Mouse (Mus musculus): ENCODE data around the gene Ccdc8. TPM values are rescaled to one million over a fixed set of nuclear protein-coding genes. Genes with fewer than 3 reads are reported as not detected.

The Ccdc8 gene
- polyA plus RNA-seq, 1 experiment from 2014 or later = 7.8 TPM

DNA sequence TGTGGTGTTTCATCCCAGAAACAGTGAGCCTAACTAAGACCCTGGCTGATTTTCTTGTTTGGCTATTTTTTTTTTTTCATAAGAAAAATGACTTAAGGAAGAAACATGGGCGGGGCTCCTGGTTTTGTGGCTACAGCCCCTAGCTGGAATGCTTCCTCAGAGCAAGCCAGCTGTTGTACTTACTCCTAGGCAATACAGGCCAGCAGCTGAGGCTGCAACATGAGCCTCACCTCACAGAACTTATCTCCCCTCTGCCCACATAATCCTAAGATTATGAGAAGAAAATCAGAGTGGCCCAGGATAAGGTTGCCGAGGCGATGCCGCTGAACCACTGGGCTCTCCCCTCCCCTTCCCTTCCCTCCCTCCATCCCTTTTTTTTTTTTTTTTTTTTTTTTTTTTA, 36.8 kb upstream of the Ccdc8 start:
- TF ChIP-seq CTCF (IDR thresholded peaks at IDR 0.05) = no peak
- no peak for TF ChIP-seq EP300 (IDR thresholded peaks at IDR 0.05)
- Histone ChIP-seq H3K27me3 (replicated peaks; ENCODE audit: insufficient read depth, low read length) (no peaks in the 10 kb centered on the region), H3K4me3 (ENCODE audit: low read depth, low read length) (no peak overlapping the region), H3K27ac (ENCODE audit: low read length) (no peak overlapping the region), H3K36me3 (ENCODE audit: insufficient read depth, low read length) (no peaks in the 10 kb centered on the region), H3K4me2 (replicated peaks; ENCODE audit: low read depth, low read length) (no peak overlapping the region), H3K9me3 (ENCODE audit: low read length) (no peaks in the 10 kb centered on the region), H3K9ac (replicated peaks; ENCODE audit: low read depth) (no peak overlapping the region), H3K4me1 (ENCODE audit: insufficient read depth, low read depth, low read length) (no peaks in the 10 kb centered on the region)
- DNase-seq (ENCODE audit: low spot score) = no peak
- WGBS = 50% methylated on average over 4 of the region's 4 CpGs
- ATAC-seq = no peak

GRCm38 (mm10) chr7:16956410-16957265, 35.9 kb upstream of the Ccdc8 start:
- DNase-seq (ENCODE audit: low spot score) (no peak), ATAC-seq (no peak)
- Histone ChIP-seq H3K36me3 (ENCODE audit: insufficient read depth, low read length) (no peaks in the 10 kb centered on the region), H3K27ac (ENCODE audit: low read length) (no peak overlapping the region), H3K4me3 (ENCODE audit: low read depth, low read length) (no peak overlapping the region), H3K4me1 (ENCODE audit: insufficient read depth, low read depth, low read length) (no peaks in the 10 kb centered on the region), H3K9me3 (ENCODE audit: low read length) (no peaks in the 10 kb centered on the region), H3K9ac (replicated peaks; ENCODE audit: low read depth) (no peak overlapping the region), H3K4me2 (replicated peaks; ENCODE audit: low read depth, low read length) (no peak overlapping the region), H3K27me3 (replicated peaks; ENCODE audit: insufficient read depth, low read length) (no peaks in the 10 kb centered on the region)
- 66% methylated on average over 15 of the region's 15 CpGs for WGBS
- TF ChIP-seq CTCF (IDR thresholded peaks at IDR 0.05) (no peak), EP300 (IDR thresholded peaks at IDR 0.05) (no peak)

DNA sequence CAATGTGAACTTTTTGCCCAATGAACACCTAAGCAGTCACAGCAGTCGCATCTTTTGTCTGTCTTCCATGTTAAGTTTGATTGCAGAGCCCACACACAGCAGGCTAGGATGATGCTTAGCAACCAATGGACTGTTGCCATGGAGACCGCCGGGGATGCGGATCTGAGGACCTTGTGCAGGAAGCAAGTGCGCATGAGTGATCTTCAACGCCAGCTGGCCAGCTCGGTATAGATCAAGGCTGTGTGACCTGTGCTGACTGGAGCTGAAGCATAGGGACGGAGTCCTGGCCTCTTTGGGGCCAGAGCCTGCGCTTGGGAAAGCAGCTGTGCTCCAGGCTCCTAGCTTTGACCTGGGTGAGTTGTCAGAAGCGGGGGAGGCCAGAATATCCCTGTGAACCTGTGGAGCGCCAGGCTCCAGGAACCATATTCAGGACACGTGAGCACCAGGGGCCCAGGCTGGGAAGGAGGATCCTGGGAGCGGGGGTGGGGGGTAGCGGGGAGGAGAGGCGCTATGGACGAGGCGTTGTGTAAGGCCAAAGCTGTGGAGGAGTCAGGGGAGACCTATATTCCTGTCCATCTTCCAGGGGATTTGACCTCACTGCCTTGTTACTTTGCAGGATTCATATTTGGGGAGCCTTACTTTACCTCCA, 32.8 kb upstream of the Ccdc8 start, which contains the start of gene Pnmal1:
Pnmal1 (plus strand) TSS at position 141 of the 649 bp plus-strand sequence.
- Histone ChIP-seq H3K4me2 (replicated peaks; ENCODE audit: low read depth, low read length) (no peak within 1 kb of the TSS), H3K27ac (ENCODE audit: low read length) (no peak within 1 kb of the TSS), H3K36me3 (ENCODE audit: insufficient read depth, low read length) (no peaks in the 10 kb centered on the region), H3K27me3 (replicated peaks; ENCODE audit: insufficient read depth, low read length) (no peaks in the 10 kb centered on the region), H3K4me1 (ENCODE audit: insufficient read depth, low read depth, low read length) (no peaks in the 10 kb centered on the region), H3K9me3 (ENCODE audit: low read length) (no peaks in the 10 kb centered on the region), H3K4me3 (ENCODE audit: low read depth, low read length) (no peak within 1 kb of the TSS), H3K9ac (replicated peaks; ENCODE audit: low read depth) (no peak within 1 kb of the TSS)
- peak; percentile 34 for DNase-seq (ENCODE audit: low spot score)
- ATAC-seq = no peak; the same call in 1 of the 2 replicates
- 24% methylated on average over 17 of the region's 17 CpGs for WGBS
- TF ChIP-seq EP300 (IDR thresholded peaks at IDR 0.05) (no peak), CTCF (IDR thresholded peaks at IDR 0.05) (no peak)

- no peak overlapping the region for H3K27ac ChIP-seq (ENCODE audit: low read length)
- H3K4me1 ChIP-seq (ENCODE audit: insufficient read depth, low read depth, low read length) = no peaks in the 10 kb centered on the region
- ATAC-seq = no peak
- no peak for DNase-seq (ENCODE audit: low spot score)
- H3K9me3 ChIP-seq (ENCODE audit: low read length) = no peaks in the 10 kb centered on the region
- TF ChIP-seq EP300 (IDR thresholded peaks at IDR 0.05) (no peak), CTCF (IDR thresholded peaks at IDR 0.05) (no peak)
- H3K4me2 ChIP-seq (replicated peaks; ENCODE audit: low read depth, low read length) = no peak overlapping the region
- H3K36me3 ChIP-seq (ENCODE audit: insufficient read depth, low read length) = no peaks in the 10 kb centered on the region
- H3K27me3 ChIP-seq (replicated peaks; ENCODE audit: insufficient read depth, low read length) = no peaks in the 10 kb centered on the region
- WGBS = 64% methylated on average over 5 of the region's 5 CpGs
- no peak overlapping the region for H3K9ac ChIP-seq (replicated peaks; ENCODE audit: low read depth)
- no peak overlapping the region for H3K4me3 ChIP-seq (ENCODE audit: low read depth, low read length)
Measured at GRCm38 (mm10) chr7:16961678-16962077, 30.8 kb upstream of the Ccdc8 start.

DNA sequence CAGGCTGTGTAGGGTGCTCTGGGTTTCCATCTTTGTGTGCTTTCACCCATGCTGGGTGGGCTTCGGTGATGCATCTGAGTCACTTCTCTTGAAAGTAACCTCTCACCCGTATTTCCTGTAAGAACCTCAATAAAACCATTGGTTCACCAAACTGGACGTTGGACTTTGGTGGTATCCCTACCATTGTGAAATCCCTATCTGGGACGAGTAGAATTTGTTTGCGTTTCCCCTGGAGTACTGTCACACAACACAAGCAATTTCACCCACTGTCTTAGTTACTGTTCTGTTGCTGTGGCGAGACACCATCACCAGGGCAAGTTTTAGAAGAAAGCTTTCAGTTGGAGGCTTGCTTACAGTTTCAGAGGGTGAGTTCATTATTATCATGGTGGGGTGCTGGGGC, 24.1 kb upstream of the Ccdc8 start:
- ATAC-seq (no peak), DNase-seq (ENCODE audit: low spot score) (no peak)
- Histone ChIP-seq H3K9ac (replicated peaks; ENCODE audit: low read depth) (no peak overlapping the region), H3K27me3 (replicated peaks; ENCODE audit: insufficient read depth, low read length) (no peaks in the 10 kb centered on the region), H3K4me2 (replicated peaks; ENCODE audit: low read depth, low read length) (no peak overlapping the region), H3K4me1 (ENCODE audit: insufficient read depth, low read depth, low read length) (no peaks in the 10 kb centered on the region), H3K9me3 (ENCODE audit: low read length) (no peaks in the 10 kb centered on the region), H3K4me3 (ENCODE audit: low read depth, low read length) (no peak overlapping the region), H3K36me3 (ENCODE audit: insufficient read depth, low read length) (no peaks in the 10 kb centered on the region), H3K27ac (ENCODE audit: low read length) (no peak overlapping the region)
- TF ChIP-seq CTCF (IDR thresholded peaks at IDR 0.05) (no peak), EP300 (IDR thresholded peaks at IDR 0.05) (no peak)
- WGBS = 80% methylated on average over 6 of the region's 6 CpGs

DNA sequence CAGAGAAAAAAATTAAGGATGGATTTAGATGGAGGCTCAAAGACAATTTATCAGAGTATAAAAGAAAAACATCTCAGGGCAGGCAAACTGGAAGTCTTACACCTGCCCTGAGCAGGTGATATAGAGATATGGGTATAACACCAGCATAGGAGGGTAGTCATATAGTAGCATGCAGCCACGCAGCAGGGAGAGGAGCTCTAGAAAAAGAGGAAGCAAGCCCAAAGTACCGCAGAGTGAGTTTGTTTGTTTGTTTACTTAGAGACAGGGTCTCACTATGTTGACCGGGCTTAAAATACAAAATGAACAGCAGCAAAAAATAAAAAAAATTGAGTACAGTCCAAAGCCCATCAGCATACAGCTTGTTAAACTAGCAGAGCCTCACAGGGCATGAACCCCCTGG, 21.3 kb upstream of the Ccdc8 start:
- ATAC-seq (no peak), DNase-seq (ENCODE audit: low spot score) (peak; percentile 39)
- H3K4me2 ChIP-seq (replicated peaks; ENCODE audit: low read depth, low read length) = no peak overlapping the region
- no peak for TF ChIP-seq EP300 (IDR thresholded peaks at IDR 0.05)
- no peak for TF ChIP-seq CTCF (IDR thresholded peaks at IDR 0.05)
- H3K36me3 ChIP-seq (ENCODE audit: insufficient read depth, low read length) = no peaks in the 10 kb centered on the region
- H3K27me3 ChIP-seq (replicated peaks; ENCODE audit: insufficient read depth, low read length) = no peaks in the 10 kb centered on the region
- no peak overlapping the region for H3K9ac ChIP-seq (replicated peaks; ENCODE audit: low read depth)
- no peak overlapping the region for H3K27ac ChIP-seq (ENCODE audit: low read length)
- H3K4me1 ChIP-seq (ENCODE audit: insufficient read depth, low read depth, low read length) = no peaks in the 10 kb centered on the region
- no peaks in the 10 kb centered on the region for H3K9me3 ChIP-seq (ENCODE audit: low read length)
- H3K4me3 ChIP-seq (ENCODE audit: low read depth, low read length) = no peak overlapping the region
- WGBS = 51% methylated on average over 3 of the region's 3 CpGs
